Mouse (Mus musculus) embryonic fibroblast, embryonic 13.5 days (primary cell): ENCODE data around the gene Il1rl2.

Experiments
- CTCF ChIP-seq: IDR thresholded peaks from 2 replicates; pipeline ENCODE4 v1.5.1; 2011; ENCODE audit warnings: mild to moderate bottlenecking, control low read depth, low read length, moderate library complexity, borderline replicate concordance; ENCODE audit not compliant: insufficient read depth
- POLR2A ChIP-seq: IDR thresholded peaks from 2 replicates; pipeline ENCODE4 v1.6.1; 2011; ENCODE audit warnings: low read depth, mild to moderate bottlenecking, control low read depth, low read length, moderate library complexity

- TF ChIP-seq POLR2A, result no peak
- TF ChIP-seq CTCF, result no peak
Measured at GRCm38 (mm10) chr1:40359731-40360130, 35.3 kb downstream of the Il1rl2 start.
